Mouse (Mus musculus): ENCODE results near the gene Kif18a. TPM values are rescaled to one million over a fixed set of nuclear protein-coding genes. Genes with fewer than 3 reads are reported as not detected.

Kif18a gene
- polyA plus RNA-seq, 1 experiment from 2014 or later = 4.3 TPM

DNA sequence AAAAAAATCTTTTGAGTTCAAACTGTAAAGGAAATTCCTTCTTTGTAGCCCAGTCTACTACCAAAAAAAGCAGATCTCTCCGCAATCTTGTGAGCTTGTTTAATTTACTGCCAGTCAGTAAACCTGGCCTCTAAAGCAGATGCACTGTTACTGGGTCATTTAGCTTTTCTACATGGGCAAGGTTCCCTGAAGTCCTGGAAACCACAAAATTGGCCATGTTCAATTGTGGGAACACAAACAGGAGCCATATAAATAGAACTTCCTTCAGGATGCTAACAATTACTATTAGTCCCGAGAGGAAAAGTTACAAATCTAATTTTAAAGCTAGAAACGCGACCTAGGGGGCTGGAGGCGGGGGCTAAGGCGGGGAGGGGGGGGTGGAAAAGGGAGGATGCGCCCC, 2.9 kb upstream of the Kif18a start:
- peak overlapping the region; percentile 65 for H3K4me3 ChIP-seq (ENCODE audit: low read depth, low read length)
- no peaks in the 10 kb centered on the region for H3K27me3 ChIP-seq (ENCODE audit: control insufficient read depth, insufficient read depth, low read length)
- WGBS = 6% methylated on average over 7 of the region's 7 CpGs
- H3K9me3 ChIP-seq (ENCODE audit: control insufficient read depth, low read length) = no peaks in the 10 kb centered on the region
- 0 out of 2 replicates have a peak overlapping the region, but pooled peaks have one; percentile 24 for H3K27ac ChIP-seq (replicated peaks)
- DNase-seq (ENCODE audit: low spot score) (no peak), ATAC-seq (ENCODE audit: low FRiP score, low TSS enrichment) (no peak)
- no peaks in the 10 kb centered on the region for H3K36me3 ChIP-seq (ENCODE audit: control insufficient read depth, insufficient read depth, low read length)
- peak overlapping the region; percentile 84 for H3K4me2 ChIP-seq (replicated peaks; ENCODE audit: low read depth)
- TF ChIP-seq EP300 (optimal IDR thresholded peaks at IDR 0.05) (no peak), CTCF (IDR thresholded peaks at IDR 0.05; ENCODE audit: low read depth) (no peak)
- H3K4me1 ChIP-seq (replicated peaks; ENCODE audit: control insufficient read depth, insufficient read depth) = no peaks in the 10 kb centered on the region
- peak overlapping the region; percentile 74 for H3K9ac ChIP-seq (ENCODE audit: low read length)

DNA sequence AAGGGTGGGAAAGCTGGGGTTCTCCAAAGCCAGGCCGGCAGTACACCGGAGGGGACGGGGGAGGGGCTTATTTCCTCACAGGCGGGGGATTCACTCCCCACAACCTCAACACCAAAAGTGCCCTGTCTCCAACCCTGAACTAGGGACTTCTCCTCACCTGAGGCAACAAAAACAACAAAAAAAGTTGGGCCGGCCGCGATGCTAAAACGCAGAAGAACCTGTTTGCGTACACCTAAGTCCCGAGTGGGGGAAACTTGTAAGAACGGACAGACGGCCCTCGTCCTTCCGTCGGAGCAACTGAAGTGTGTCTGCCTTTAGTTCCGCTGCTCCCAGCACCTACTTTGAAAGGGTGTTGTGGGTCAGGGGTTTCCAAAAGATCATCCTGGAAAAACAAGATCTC, 2.5 kb upstream of the Kif18a start:
- no peak for ATAC-seq (ENCODE audit: low FRiP score, low TSS enrichment)

DNA sequence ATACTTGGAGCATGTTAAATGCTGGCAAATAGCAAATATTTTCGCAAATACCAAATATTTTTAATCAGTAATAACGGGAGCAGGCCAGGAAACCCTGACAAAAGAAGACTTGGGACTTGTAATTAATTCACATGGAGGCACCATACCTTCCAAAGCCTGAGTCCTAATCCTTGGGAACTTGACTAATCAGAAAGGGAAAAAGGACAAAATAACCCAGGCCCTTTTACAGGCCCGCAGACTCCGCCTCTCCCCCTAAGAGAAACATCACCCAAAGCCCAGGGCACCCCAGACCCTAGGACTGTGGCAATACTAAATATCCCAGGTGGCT, 302 bp upstream of the Kif18a start:
- no peak for TF ChIP-seq CTCF (IDR thresholded peaks at IDR 0.05; ENCODE audit: low read depth)
- no peak for TF ChIP-seq EP300 (optimal IDR thresholded peaks at IDR 0.05)
- no peak overlapping the region for H3K27ac ChIP-seq (replicated peaks)
- H3K9me3 ChIP-seq (ENCODE audit: control insufficient read depth, low read length) = no peaks in the 10 kb centered on the region
- DNase-seq (ENCODE audit: low spot score) = no peak
- peak overlapping the region; percentile 79 for H3K4me3 ChIP-seq (ENCODE audit: low read depth, low read length)
- no peaks in the 10 kb centered on the region for H3K27me3 ChIP-seq (ENCODE audit: control insufficient read depth, insufficient read depth, low read length)
- ATAC-seq (ENCODE audit: low FRiP score, low TSS enrichment) = no peak
- H3K9ac ChIP-seq (ENCODE audit: low read length) = peak overlapping the region; percentile 66
- H3K4me2 ChIP-seq (replicated peaks; ENCODE audit: low read depth) = peak overlapping the region; percentile 66
- H3K36me3 ChIP-seq (ENCODE audit: control insufficient read depth, insufficient read depth, low read length) = no peaks in the 10 kb centered on the region
- WGBS = 4% methylated on average over 4 of the region's 4 CpGs
- no peaks in the 10 kb centered on the region for H3K4me1 ChIP-seq (replicated peaks; ENCODE audit: control insufficient read depth, insufficient read depth)

More for the DNA sequence above, 2.5 kb upstream of the Kif18a start:
- TF ChIP-seq CTCF (IDR thresholded peaks at IDR 0.05; ENCODE audit: low read depth) = no peak
- TF ChIP-seq EP300 (optimal IDR thresholded peaks at IDR 0.05) = no peak
- WGBS = 0% methylated on average over 16 of the region's 16 CpGs
- Histone ChIP-seq H3K27me3 (ENCODE audit: control insufficient read depth, insufficient read depth, low read length) (no peaks in the 10 kb centered on the region), H3K9ac (ENCODE audit: low read length) (peak overlapping the region; percentile 74), H3K9me3 (ENCODE audit: control insufficient read depth, low read length) (no peaks in the 10 kb centered on the region), H3K27ac (replicated peaks) (0 out of 2 replicates have a peak overlapping the region, but pooled peaks have one; percentile 24), H3K4me2 (replicated peaks; ENCODE audit: low read depth) (peak overlapping the region; percentile 84), H3K4me1 (replicated peaks; ENCODE audit: control insufficient read depth, insufficient read depth) (no peaks in the 10 kb centered on the region), H3K36me3 (ENCODE audit: control insufficient read depth, insufficient read depth, low read length) (no peaks in the 10 kb centered on the region), H3K4me3 (ENCODE audit: low read depth, low read length) (peak overlapping the region; percentile 65)
- DNase-seq (ENCODE audit: low spot score) = peak; percentile 58

DNA sequence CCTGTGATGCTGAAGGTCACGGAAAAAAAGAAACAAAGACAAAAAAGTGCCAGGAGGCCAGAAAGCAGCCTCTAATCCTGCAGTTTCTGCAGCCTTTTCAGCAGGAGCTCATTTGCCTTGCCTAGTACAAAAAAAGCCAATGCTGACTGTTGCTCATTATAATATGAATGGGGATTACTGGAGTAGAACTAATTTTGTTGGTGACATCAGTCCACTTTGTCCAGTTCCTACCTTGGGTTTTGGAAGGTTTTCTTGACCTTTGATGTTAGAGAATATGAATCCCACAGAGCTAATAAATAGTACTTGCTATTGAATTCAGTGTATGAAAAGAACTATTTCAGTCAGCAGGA, 778 bp downstream of the Kif18a start:
- H3K27me3 ChIP-seq (ENCODE audit: control insufficient read depth, insufficient read depth, low read length) = no peaks in the 10 kb centered on the region
- no peaks in the 10 kb centered on the region for H3K4me1 ChIP-seq (replicated peaks; ENCODE audit: control insufficient read depth, insufficient read depth)
- ATAC-seq (ENCODE audit: low FRiP score, low TSS enrichment) (no peak), DNase-seq (ENCODE audit: low spot score) (no peak)
- peak overlapping the region; percentile 69 for H3K9ac ChIP-seq (ENCODE audit: low read length)
- no peak overlapping the region; the same call in 1 of the 2 replicates for H3K27ac ChIP-seq (replicated peaks)
- H3K36me3 ChIP-seq (ENCODE audit: control insufficient read depth, insufficient read depth, low read length) = no peaks in the 10 kb centered on the region
- TF ChIP-seq CTCF (IDR thresholded peaks at IDR 0.05; ENCODE audit: low read depth) (no peak), EP300 (optimal IDR thresholded peaks at IDR 0.05) (no peak)
- peak overlapping the region; percentile 79 for H3K4me3 ChIP-seq (ENCODE audit: low read depth, low read length)
- H3K4me2 ChIP-seq (replicated peaks; ENCODE audit: low read depth) = peak overlapping the region; percentile 66
- WGBS = 0% methylated on average over 1 of the region's 1 CpGs
- H3K9me3 ChIP-seq (ENCODE audit: control insufficient read depth, low read length) = no peaks in the 10 kb centered on the region

DNA sequence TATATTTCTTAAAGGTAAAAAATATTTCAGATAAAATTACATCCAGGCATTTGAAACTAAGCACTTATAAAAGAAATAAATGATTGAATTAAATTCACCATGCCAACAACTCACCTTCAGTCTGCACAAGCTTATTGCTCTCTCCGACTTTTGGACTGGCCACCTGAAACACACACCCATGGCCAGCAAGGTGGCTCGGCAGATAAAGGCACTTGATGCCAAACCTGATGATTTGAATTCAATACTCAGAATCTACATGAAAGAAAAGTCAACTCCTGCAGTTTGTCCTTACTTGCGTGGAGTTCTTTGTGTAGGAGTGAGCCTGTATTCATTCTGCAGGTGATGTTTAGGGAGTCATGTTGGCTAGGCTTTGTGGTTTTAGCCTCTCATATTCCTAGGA, 3.6 kb downstream of the Kif18a start:
- TF ChIP-seq EP300 (optimal IDR thresholded peaks at IDR 0.05) (no peak), CTCF (IDR thresholded peaks at IDR 0.05; ENCODE audit: low read depth) (no peak)
- H3K9me3 ChIP-seq (ENCODE audit: control insufficient read depth, low read length) = no peaks in the 10 kb centered on the region
- no peak overlapping the region for H3K4me2 ChIP-seq (replicated peaks; ENCODE audit: low read depth)
- no peak overlapping the region for H3K9ac ChIP-seq (ENCODE audit: low read length)
- WGBS = 89% methylated on average over 3 of the region's 3 CpGs
- no peak overlapping the region for H3K27ac ChIP-seq (replicated peaks)
- H3K27me3 ChIP-seq (ENCODE audit: control insufficient read depth, insufficient read depth, low read length) = no peaks in the 10 kb centered on the region
- ATAC-seq (ENCODE audit: low FRiP score, low TSS enrichment) = no peak
- no peak for DNase-seq (ENCODE audit: low spot score)
- no peak overlapping the region for H3K4me3 ChIP-seq (ENCODE audit: low read depth, low read length)
- no peaks in the 10 kb centered on the region for H3K4me1 ChIP-seq (replicated peaks; ENCODE audit: control insufficient read depth, insufficient read depth)
- no peaks in the 10 kb centered on the region for H3K36me3 ChIP-seq (ENCODE audit: control insufficient read depth, insufficient read depth, low read length)

DNA sequence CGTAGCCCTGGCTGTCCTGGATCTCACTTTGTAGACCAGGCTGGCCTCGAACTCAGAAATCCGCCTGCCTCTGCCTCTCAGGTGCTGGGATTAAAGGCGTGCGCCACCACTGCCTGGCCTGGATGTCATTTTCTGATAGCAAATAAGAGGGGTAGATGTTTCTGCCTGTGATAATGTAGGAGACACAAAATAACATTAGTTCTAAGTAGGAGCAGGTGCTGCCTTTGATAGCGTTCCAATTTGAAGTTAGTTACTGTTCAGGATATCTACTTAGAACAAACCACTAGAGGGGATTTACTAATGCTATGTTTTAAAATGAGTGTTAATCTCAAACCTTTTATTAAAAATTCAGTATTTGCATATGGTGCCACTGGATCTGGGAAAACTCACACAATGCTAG, 8.8 kb downstream of the Kif18a start:
- DNase-seq (ENCODE audit: low spot score) (no peak), ATAC-seq (ENCODE audit: low FRiP score, low TSS enrichment) (no peak)
- H3K4me2 ChIP-seq (replicated peaks; ENCODE audit: low read depth) = no peak overlapping the region
- no peaks in the 10 kb centered on the region for H3K4me1 ChIP-seq (replicated peaks; ENCODE audit: control insufficient read depth, insufficient read depth)
- H3K9ac ChIP-seq (ENCODE audit: low read length) = no peak overlapping the region
- no peak for TF ChIP-seq EP300 (optimal IDR thresholded peaks at IDR 0.05)
- TF ChIP-seq CTCF (IDR thresholded peaks at IDR 0.05; ENCODE audit: low read depth) = no peak
- H3K4me3 ChIP-seq (ENCODE audit: low read depth, low read length) = no peak overlapping the region
- H3K9me3 ChIP-seq (ENCODE audit: control insufficient read depth, low read length) = no peaks in the 10 kb centered on the region
- H3K27ac ChIP-seq (replicated peaks) = no peak overlapping the region
- H3K36me3 ChIP-seq (ENCODE audit: control insufficient read depth, insufficient read depth, low read length) = peaks cover 6% of the 10 kb centered on the region; the same call in 1 of the 2 replicates
- H3K27me3 ChIP-seq (ENCODE audit: control insufficient read depth, insufficient read depth, low read length) = no peaks in the 10 kb centered on the region
- WGBS = 94% methylated on average over 6 of the region's 6 CpGs
